Mouse (Mus musculus): ENCODE measurements at regions not wholly inside any gene's neighbourhood (a gene's known extent, or its start where the extent isn't known, plus 50 kb on each side); places are given as distances from the start of the nearest gene placed in this dataset.

DNA sequence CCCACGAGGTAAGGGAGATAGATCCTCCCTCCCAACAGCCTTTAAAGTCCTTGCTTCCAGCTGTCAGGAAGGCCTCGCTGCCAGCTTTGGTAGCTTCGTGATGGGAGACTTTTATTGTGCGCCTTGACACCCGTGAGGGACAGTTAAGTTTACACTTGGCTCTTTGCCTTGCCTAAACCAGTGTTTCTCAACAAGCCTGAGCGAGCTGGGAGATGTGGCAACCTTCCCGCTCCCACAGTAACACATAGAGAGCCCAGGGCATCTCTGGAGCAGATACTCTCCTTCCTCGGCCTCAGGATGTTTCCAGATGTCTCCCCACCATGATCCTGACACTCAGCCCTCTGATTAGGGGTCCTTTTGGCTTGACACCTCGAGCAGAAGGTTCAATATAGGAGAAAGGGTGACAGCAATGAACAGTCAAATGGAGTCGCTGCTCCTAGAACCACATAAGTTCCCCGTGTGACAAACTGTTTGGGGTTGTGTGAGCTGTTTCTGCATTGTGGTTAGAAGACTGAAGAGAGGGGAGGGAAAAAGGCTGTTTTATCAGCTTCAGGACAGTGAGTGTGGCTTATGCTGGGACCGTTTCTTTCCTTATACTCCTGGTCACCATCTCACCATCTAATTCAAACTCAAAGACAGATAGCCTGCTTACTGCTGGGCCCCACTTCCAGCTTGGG lies 129.1 kb upstream of the Rnaseh2b start:
- TF ChIP-seq USF1 (IDR thresholded peaks at IDR 0.05; ENCODE audit: low read depth, low read length) (no peak), EP300 (IDR thresholded peaks at IDR 0.05; ENCODE audit: low read depth in 1 of 2, low read length in 2 of 2) (no peak), TCF12 (IDR thresholded peaks at IDR 0.05; ENCODE audit: low read depth, low read length) (no peak), CTCF (IDR thresholded peaks at IDR 0.05 in 2 of 3, conservative IDR thresholded peaks at IDR 0.05 in 1 of 3; ENCODE audit: control insufficient read depth in 1 of 3, insufficient read depth in 1 of 3, low read depth in 2 of 3, low read length in 3 of 3, poor library complexity in 1 of 3, severe bottlenecking in 1 of 3) (no peak), MEF2A (IDR thresholded peaks at IDR 0.05; ENCODE audit: extremely low read depth, insufficient replicate concordance, low read depth, low read length, poor library complexity, severe bottlenecking) (no peak), POLR2A (IDR thresholded peaks at IDR 0.05; ENCODE audit: control insufficient read depth in 1 of 2, insufficient read depth in 1 of 2, low read depth in 1 of 2, low read length in 2 of 2, poor library complexity in 1 of 2) (no peak), RCOR1 (IDR thresholded peaks at IDR 0.05; ENCODE audit: low read depth, low read length) (no peak)

Measured in MEL (cell line).